Mouse (Mus musculus): ENCODE measurements at regions not wholly inside any gene's neighbourhood (a gene's known extent, or its start where the extent isn't known, plus 50 kb on each side); places are given as distances from the start of the nearest gene placed in this dataset.

GRCm38 (mm10) chr15:19667380-19667779 is 781.7 kb upstream of the Cdh12 start:
- H3K9me3 ChIP-seq (ENCODE audit: control insufficient read depth, low read length): no peaks in the 10 kb centered on the region
- no peak overlapping the region for H3K9ac ChIP-seq
- ATAC-seq (ENCODE audit: low FRiP score) (no peak), DNase-seq (ENCODE audit: low spot score) (no peak)
- no peak overlapping the region for H3K4me2 ChIP-seq (replicated peaks)
- 68% methylated on average over 6 of the region's 6 CpGs for WGBS
- no peak overlapping the region for H3K4me3 ChIP-seq (replicated peaks; ENCODE audit: low read length)
- H3K27me3 ChIP-seq (ENCODE audit: control insufficient read depth, insufficient read depth, low read length): no peaks in the 10 kb centered on the region
- no peaks in the 10 kb centered on the region for H3K4me1 ChIP-seq (replicated peaks; ENCODE audit: control insufficient read depth, insufficient read depth, low read length)
- no peaks in the 10 kb centered on the region for H3K36me3 ChIP-seq (replicated peaks; ENCODE audit: control insufficient read depth, insufficient read depth)
- no peak overlapping the region for H3K27ac ChIP-seq

DNA sequence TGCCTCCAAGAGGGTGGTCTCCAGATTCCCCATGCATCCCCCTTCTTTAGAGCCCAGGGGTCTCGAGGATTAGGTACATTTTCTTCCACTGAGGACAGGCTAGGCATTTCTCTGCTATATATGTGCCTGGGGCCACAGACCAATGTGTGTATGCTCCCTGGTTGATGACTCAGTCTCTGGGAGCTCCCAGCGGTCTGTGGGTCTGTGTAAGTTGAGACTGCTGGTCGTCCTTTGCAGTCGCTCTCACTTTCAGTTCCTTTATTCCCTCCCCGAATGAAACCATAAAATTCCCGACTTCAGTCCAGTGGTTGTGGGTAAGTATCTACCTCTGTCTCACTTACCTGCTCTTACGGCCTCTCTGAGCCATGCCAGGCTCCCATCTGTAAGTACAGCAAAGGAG is 773.5 kb upstream of the Cdh12 start:
- H3K4me3 ChIP-seq (replicated peaks; ENCODE audit: low read length): no peak overlapping the region
- no peaks in the 10 kb centered on the region for H3K4me1 ChIP-seq (replicated peaks; ENCODE audit: control insufficient read depth, insufficient read depth, low read length)
- H3K4me2 ChIP-seq (replicated peaks): no peak overlapping the region
- DNase-seq (ENCODE audit: low spot score) (no peak), ATAC-seq (ENCODE audit: low FRiP score) (no peak)
- H3K36me3 ChIP-seq (replicated peaks; ENCODE audit: control insufficient read depth, insufficient read depth): no peaks in the 10 kb centered on the region
- no peak overlapping the region for H3K9ac ChIP-seq
- H3K9me3 ChIP-seq (ENCODE audit: control insufficient read depth, low read length): no peaks in the 10 kb centered on the region
- H3K27me3 ChIP-seq (ENCODE audit: control insufficient read depth, insufficient read depth, low read length): no peaks in the 10 kb centered on the region
- no peak overlapping the region for H3K27ac ChIP-seq
- 85% methylated on average over 7 of the region's 7 CpGs for WGBS

DNA sequence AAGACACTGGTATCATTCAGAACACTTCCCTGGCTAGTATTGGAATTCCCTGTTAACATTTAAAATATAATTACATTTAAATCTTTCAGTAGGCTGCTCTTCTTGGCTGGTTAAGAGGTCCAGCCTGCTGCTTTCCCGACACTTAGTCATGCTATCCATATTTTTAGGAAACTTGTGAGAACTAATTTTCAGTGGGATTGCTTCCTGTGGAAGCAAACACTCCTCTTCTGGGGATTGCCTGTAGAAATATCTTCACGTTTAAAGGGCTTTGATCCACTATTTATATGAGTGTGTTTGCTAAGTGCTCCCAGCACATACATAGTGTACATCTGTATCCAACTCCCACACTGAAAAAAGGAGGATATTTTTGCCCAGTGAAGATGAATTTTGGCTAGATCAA is 761.8 kb upstream of the Cdh12 start:
- ATAC-seq (ENCODE audit: low FRiP score): no peak
- H3K4me1 ChIP-seq (replicated peaks; ENCODE audit: control insufficient read depth, insufficient read depth, low read length): no peaks in the 10 kb centered on the region
- H3K36me3 ChIP-seq (replicated peaks; ENCODE audit: control insufficient read depth, insufficient read depth): no peaks in the 10 kb centered on the region
- no peak overlapping the region for H3K4me2 ChIP-seq (replicated peaks)
- no peak overlapping the region for H3K4me3 ChIP-seq (replicated peaks; ENCODE audit: low read length)
- no peak overlapping the region for H3K9ac ChIP-seq
- no peaks in the 10 kb centered on the region for H3K27me3 ChIP-seq (ENCODE audit: control insufficient read depth, insufficient read depth, low read length)
- H3K9me3 ChIP-seq (ENCODE audit: control insufficient read depth, low read length): no peaks in the 10 kb centered on the region
- no peak for DNase-seq (ENCODE audit: low spot score)
- H3K27ac ChIP-seq: no peak overlapping the region
- 79% methylated on average over 2 of the region's 2 CpGs for WGBS

- Histone ChIP-seq H3K4me3 (replicated peaks; ENCODE audit: low read length) (no peak overlapping the region), H3K27me3 (ENCODE audit: control insufficient read depth, insufficient read depth, low read length) (no peaks in the 10 kb centered on the region), H3K4me1 (replicated peaks; ENCODE audit: control insufficient read depth, insufficient read depth, low read length) (no peaks in the 10 kb centered on the region), H3K27ac (no peak overlapping the region), H3K9ac (no peak overlapping the region), H3K4me2 (replicated peaks) (no peak overlapping the region), H3K36me3 (replicated peaks; ENCODE audit: control insufficient read depth, insufficient read depth) (no peaks in the 10 kb centered on the region), H3K9me3 (ENCODE audit: control insufficient read depth, low read length) (no peaks in the 10 kb centered on the region)
- DNase-seq (ENCODE audit: low spot score) (no peak), ATAC-seq (ENCODE audit: low FRiP score) (no peak)
- 75% methylated on average over 3 of the region's 3 CpGs for WGBS
These were observed 737.3 kb upstream of the Cdh12 start for GRCm38 (mm10) chr15:19711764-19712163.

Measured in hindbrain, embryonic 14.5 days (tissue).